Mouse (Mus musculus): ENCODE measurements at regions not wholly inside any gene's neighbourhood (a gene's known extent, or its start where the extent isn't known, plus 50 kb on each side); places are given as distances from the start of the nearest gene placed in this dataset.

DNA sequence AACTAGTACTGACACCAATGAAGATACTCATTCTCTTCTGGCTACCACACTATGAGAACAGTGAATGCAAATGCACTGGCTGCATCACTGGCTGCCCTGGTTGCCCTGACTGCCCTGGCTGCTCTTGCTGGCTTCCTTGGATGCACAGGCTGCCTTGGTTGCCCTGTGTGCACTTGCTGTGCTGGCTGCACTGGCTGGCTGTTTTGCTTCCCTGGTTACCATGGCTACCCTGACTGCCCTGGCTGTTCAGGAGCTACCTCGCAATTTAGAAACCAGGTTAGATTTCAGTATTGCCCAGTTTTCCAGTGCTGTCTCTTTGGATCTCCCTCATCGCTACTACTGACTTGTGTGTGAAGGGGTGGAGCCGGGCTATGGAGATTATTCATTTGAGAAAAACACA is 175.7 kb downstream of the Fat4 start:
- DNase-seq (ENCODE audit: low spot score in 2 of 2), result no peak

DNA sequence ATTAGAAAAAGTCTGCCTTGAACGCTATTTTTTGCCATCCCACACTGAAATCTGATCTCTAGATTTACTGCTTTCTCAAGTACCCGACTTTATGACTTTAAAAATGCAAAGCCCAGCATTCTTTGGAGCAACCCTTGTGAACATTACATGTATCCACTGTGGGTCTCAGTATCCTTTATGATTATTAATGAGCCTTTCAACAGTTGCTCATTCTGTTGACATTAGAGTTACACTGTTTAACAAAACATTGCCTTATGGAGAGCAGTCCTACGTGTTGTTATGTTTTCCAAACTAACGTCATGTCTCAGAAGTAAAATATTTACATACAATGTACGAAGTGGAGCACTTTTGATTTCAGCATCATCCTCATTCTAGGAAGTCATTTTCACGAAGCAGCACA is 178.7 kb downstream of the Fat4 start:
- no peak for DNase-seq (ENCODE audit: low spot score in 2 of 2)

- DNase-seq (ENCODE audit: low spot score in 2 of 2), result no peak
These were observed 182.3 kb downstream of the Fat4 start for GRCm38 (mm10) chr3:39069011-39069410.

DNA sequence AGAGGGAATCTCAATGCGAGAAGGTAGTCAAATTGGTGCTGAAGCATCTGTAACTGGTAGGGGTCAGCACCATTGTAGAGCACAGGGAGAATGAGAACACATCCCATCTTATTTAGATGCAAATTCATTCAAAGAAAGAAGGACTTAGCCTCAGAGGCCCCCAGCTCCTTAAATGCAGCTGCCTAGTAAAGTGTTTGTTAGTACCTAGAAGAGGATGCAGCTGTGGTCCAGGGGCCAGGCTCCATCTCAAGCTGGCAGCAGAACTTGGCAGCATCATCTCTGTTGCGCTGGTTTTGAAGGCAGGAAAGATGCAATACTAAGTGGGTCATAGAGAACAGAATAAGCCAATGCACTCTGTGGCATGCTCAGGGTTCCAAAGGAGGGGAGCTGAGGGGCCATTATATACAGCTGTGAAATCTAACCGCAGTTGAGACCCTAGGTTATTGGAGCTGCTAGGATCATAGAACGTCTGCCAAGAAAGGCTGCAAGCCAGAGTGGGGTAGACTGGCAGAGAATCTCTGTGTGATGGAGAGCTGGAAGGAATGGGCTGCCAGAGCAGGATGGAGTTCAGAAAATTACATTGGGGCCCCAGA is 196.0 kb downstream of the Fat4 start:
- no peak for DNase-seq (ENCODE audit: low spot score in 2 of 2)

DNA sequence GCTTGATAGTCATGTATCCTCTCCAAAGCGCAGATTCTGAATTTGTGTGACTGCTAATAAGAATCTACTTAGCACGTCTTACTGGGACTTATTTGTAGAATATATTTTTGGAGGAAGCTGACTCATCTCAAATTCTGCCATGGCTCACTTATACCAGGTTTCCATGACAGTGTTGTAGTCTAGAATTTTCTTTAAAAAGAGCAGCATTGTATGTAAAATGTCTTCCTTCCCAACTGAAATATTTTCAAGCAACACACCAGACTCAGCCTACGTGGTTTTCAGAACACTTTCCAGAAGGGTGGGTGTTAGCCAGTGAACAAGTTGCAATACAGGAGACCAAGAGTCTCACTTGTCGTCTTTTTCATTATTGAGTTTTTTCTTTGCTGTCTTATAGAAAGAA is 202.2 kb downstream of the Fat4 start:
- DNase-seq (ENCODE audit: low spot score in 2 of 2), result no peak

GRCm38 (mm10) chr3:39102324-39102723 is 215.6 kb downstream of the Fat4 start:
- no peak for DNase-seq (ENCODE audit: low spot score in 2 of 2)

GRCm38 (mm10) chr3:39109756-39110392 is 223.1 kb downstream of the Fat4 start:
- no peak for DNase-seq (ENCODE audit: low spot score in 2 of 2)

GRCm38 (mm10) chr3:39114056-39114455 is 227.3 kb downstream of the Fat4 start:
- DNase-seq (ENCODE audit: low spot score in 2 of 2), result no peak

DNA sequence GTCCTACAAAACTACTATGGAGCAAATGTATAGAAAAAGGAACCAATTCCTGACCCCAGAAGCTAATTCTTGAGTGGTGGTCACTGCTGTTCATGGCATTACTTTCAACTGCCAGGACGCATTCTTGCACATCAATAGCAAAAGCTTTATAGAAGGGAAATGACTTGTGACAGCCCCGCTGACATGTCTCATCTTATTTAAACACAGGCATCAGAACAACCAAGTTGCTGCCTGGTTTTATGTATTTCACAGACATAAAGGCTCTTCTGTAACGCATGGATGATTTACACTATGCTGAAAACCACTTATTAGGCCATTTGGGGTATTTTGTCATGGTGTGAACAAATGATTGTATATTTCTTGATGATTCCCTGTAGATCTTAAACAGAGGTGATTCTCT is 228.1 kb downstream of the Fat4 start:
- no peak for DNase-seq (ENCODE audit: low spot score in 2 of 2)

DNA sequence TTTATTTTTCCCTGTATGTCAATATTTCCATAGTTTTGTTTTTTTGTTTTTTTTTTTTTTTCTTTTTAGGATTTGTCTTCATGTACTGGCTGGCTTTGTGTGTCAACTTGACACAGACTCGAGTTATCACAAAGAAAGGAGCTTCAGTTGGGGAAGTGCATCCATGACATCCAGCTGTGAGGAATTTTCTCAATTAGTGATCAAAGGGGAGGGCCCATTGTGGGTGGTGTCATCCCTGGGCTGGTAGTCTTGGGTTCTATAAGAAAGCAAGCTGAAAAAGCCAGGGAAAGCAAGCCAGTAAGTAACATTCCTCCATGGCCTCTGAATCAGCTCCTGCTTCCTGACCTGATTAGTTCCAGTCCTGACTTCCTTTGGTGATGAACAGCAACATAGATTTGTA is 228.7 kb downstream of the Fat4 start:
- DNase-seq (ENCODE audit: low spot score in 2 of 2), result no peak

DNA sequence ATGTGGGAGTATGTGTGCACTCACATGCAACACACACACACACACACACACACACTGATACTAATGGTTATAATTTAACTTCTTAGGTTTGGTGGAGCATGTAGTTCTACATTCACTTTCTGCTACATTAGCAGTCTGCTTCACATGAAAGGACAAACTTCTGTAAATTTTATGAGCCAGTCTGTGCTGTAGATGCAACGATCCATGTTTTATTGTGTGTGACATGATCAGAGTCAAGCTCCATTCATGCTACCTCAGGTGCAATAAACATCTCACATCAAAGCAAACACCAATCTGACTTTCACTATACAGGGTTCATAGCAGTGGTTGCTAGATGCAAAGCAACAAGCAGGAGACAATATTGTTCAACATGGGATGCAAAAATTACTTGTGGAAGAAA is 235.5 kb downstream of the Fat4 start:
- DNase-seq (ENCODE audit: low spot score in 2 of 2), result no peak

GRCm38 (mm10) chr3:39130532-39130931 is 243.8 kb downstream of the Fat4 start:
- DNase-seq (ENCODE audit: low spot score in 2 of 2), result no peak

- DNase-seq (ENCODE audit: low spot score in 2 of 2), result no peak
These were observed 278.4 kb downstream of the Fat4 start for GRCm38 (mm10) chr3:39165006-39165667.

DNA sequence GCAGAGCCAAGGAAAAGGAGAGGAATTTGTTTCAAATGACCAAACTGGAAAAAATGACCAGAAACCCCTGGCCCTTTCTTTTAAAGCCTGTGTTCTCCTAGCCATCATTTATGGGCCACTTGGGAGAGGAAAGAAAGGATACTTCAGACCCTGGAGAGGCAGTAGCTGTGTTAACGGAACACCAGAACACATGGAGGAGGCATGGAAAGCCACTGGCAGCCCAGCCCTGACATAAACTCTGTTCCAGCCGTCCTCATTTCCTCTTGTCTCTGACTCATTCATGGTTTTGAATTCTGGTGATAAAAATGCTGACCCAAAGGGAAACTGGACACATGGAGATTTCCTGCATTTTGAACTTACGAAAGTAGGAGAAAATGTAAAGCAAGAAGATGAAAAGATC is 295.9 kb downstream of the Fat4 start:
- no peak for DNase-seq (ENCODE audit: low spot score in 2 of 2)

DNA sequence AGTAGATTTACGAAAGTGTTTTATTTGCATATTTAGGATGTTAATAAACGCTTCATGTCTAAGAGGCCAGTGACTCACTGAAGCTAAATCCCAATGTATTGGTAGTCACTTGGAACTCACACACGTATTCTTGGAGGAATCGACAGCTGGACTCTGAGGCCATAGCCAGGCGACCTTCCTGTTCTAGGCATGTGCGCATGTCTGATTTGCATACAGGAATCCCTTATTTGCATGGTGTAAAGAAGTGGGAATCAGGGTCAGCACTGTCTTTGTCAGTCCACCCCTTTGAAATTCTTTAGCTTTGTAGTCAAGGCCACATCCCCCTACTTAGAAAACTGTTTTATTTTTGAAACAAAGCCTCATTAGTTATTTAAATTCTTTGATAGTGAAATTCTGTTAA is 308.4 kb downstream of the Fat4 start:
- DNase-seq (ENCODE audit: low spot score in 2 of 2), result no peak

DNA sequence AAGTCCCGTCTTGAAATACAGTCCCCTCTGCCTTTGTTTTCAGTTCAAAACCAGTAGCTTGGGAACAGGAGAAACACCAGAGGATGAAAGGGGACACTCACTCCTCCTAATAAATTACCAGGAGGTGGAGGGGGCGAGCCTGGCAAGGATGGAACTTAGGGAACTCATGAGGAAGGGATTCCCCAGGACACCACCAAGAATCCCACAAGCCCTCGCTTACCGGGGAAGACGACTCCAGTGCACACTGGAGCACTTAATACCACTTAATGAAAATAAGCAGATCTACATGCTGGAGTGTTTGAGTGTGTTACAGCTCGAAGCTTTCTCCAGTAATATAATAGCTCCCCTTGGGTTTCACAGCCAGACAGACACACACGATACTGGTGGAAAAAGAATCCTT is 315.9 kb downstream of the Fat4 start:
- no peak for DNase-seq (ENCODE audit: low spot score in 2 of 2)

- no peak for DNase-seq (ENCODE audit: low spot score in 2 of 2)
These were observed 321.9 kb downstream of the Fat4 start for GRCm38 (mm10) chr3:39208651-39209050.

DNA sequence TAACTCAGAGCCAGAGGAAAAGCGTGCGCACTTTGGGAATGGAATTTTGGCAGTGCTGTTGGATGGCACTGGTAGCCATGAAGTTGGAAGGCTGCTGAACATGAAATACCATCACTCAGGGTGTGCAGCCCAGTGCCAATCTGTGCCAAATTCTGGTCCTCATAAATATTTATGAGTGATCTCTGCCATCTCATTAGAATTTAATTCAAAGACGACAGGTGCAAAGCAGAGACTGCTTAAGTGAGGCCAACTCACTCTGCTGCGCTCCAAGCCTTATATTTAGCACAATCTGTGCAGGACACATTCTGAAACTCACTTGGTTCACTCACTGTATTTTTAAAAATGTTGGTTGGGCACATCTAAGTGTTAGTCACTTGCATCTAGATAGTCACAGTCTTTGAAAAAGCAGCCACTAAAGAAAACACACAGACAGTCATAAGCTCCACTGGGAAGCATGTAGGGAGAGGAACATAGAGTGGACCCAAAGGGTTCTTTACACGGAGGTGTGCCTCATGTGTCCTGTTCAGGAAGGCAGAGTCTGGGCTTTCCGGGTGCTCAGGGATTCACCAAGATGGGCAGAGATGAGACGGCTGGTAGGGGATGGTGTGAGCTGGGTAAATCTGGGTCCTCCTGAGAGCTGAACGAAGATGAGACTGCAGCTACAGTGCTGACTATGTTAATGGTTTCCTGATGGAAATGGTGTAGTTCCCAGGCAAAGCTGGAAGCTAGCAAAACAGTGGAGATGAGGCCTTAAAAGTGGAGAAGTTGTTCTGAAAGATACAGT is 322.8 kb downstream of the Fat4 start:
- no peak for DNase-seq (ENCODE audit: low spot score in 2 of 2)

- no peak for DNase-seq (ENCODE audit: low spot score in 2 of 2)
These were observed 324.9 kb downstream of the Fat4 start for GRCm38 (mm10) chr3:39211670-39212069.

GRCm38 (mm10) chr3:39220011-39220706 is 333.4 kb downstream of the Fat4 start:
- DNase-seq (ENCODE audit: low spot score in 2 of 2), result no peak

DNA sequence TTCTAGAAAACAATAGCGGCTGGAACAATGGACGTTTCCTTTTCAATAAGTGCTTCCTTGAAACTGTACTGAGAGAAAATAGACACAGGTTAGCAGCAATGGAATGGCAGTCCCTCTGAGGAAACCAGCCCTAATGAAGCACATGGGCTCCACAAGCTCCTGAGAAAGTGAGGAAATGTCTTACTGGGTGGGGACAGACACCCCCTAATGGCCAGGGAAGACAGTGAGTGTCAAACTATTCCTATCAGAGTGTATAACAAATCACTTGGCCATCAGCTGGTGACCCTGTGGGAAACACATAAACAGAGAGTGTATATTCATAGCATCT is 333.9 kb downstream of the Fat4 start:
- no peak for DNase-seq (ENCODE audit: low spot score in 2 of 2)

DNA sequence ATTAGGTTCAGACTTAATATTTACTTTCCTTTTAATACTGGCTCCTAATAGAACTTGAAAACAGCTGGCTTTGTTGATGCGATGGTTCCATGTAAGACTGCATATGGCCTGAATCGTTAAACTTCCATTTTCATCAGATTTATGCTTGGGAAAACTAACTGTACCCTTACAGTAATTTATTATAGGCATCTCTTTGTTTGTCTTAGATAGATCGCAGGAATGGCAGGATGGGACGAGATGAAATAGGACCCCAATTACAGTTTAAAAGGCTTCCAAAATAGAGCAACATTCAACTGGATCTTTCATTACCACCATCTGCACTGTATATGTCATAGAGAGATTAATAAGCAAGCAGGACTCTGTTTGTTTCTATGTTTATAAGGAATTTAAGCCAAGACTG is 335.3 kb downstream of the Fat4 start:
- DNase-seq (ENCODE audit: low spot score in 2 of 2), result no peak
